Mouse (Mus musculus): ENCODE measurements around the gene Gucy2g. TPM values are rescaled to one million over a fixed set of nuclear protein-coding genes. Genes with fewer than 3 reads are reported as not detected.
A peak's percentile ranks its signal among the peaks of the same experiment; 100 is the strongest.

Gucy2g gene
- polyA plus RNA-seq, 1 experiment from 2014 or later, result 0.06 TPM

GRCm38 (mm10) chr19:55198303-55198702 lies 42.7 kb downstream of the Gucy2g start:
- Histone ChIP-seq H3K4me2 (ENCODE audit: low read length) (no peak overlapping the region), H3K4me1 (ENCODE audit: control insufficient read depth, insufficient read depth, low read depth, low read length) (no peaks in the 10 kb centered on the region), H3K27me3 (replicated peaks; ENCODE audit: control insufficient read depth, insufficient read depth, low read length) (no peaks in the 10 kb centered on the region), H3K4me3 (ENCODE audit: low read length) (no peak overlapping the region), H3K27ac (ENCODE audit: low read depth, low read length) (no peak overlapping the region), H3K9ac (ENCODE audit: low read depth, low read length) (no peak overlapping the region), H3K9me3 (ENCODE audit: control insufficient read depth, low read length) (no peaks in the 10 kb centered on the region), H3K36me3 (ENCODE audit: control insufficient read depth, insufficient read depth, low read length) (no peaks in the 10 kb centered on the region)
- peak; percentile 83 for ATAC-seq
- 31% methylated on average over 5 of the region's 5 CpGs for WGBS

- Histone ChIP-seq H3K4me3 (ENCODE audit: low read length) (no peak overlapping the region), H3K4me2 (ENCODE audit: low read length) (no peak overlapping the region), H3K27me3 (replicated peaks; ENCODE audit: control insufficient read depth, insufficient read depth, low read length) (no peaks in the 10 kb centered on the region), H3K36me3 (ENCODE audit: control insufficient read depth, insufficient read depth, low read length) (no peaks in the 10 kb centered on the region), H3K27ac (ENCODE audit: low read depth, low read length) (no peak overlapping the region), H3K9ac (ENCODE audit: low read depth, low read length) (no peak overlapping the region), H3K4me1 (ENCODE audit: control insufficient read depth, insufficient read depth, low read depth, low read length) (no peaks in the 10 kb centered on the region), H3K9me3 (ENCODE audit: control insufficient read depth, low read length) (no peaks in the 10 kb centered on the region)
- ATAC-seq, result no peak
- 92% methylated on average over 3 of the region's 3 CpGs for WGBS
These were observed 45.5 kb downstream of the Gucy2g start for GRCm38 (mm10) chr19:55195574-55195973.

- H3K27ac ChIP-seq (ENCODE audit: low read depth, low read length), result no peak overlapping the region
- H3K27me3 ChIP-seq (replicated peaks; ENCODE audit: control insufficient read depth, insufficient read depth, low read length), result no peaks in the 10 kb centered on the region
- WGBS, result 82% methylated on average over 7 of the region's 7 CpGs
- no peak overlapping the region for H3K9ac ChIP-seq (ENCODE audit: low read depth, low read length)
- ATAC-seq, result no peak
- H3K9me3 ChIP-seq (ENCODE audit: control insufficient read depth, low read length), result no peaks in the 10 kb centered on the region
- no peaks in the 10 kb centered on the region for H3K36me3 ChIP-seq (ENCODE audit: control insufficient read depth, insufficient read depth, low read length)
- no peaks in the 10 kb centered on the region for H3K4me1 ChIP-seq (ENCODE audit: control insufficient read depth, insufficient read depth, low read depth, low read length)
- no peak overlapping the region for H3K4me3 ChIP-seq (ENCODE audit: low read length)
- no peak overlapping the region for H3K4me2 ChIP-seq (ENCODE audit: low read length)
These were observed 46.4 kb downstream of the Gucy2g start for GRCm38 (mm10) chr19:55194520-55195170.

- H3K9me3 ChIP-seq (ENCODE audit: control insufficient read depth, low read length), result no peaks in the 10 kb centered on the region
- H3K27me3 ChIP-seq (replicated peaks; ENCODE audit: control insufficient read depth, insufficient read depth, low read length), result no peaks in the 10 kb centered on the region
- 63% methylated on average over 11 of the region's 11 CpGs for WGBS
- H3K4me3 ChIP-seq (ENCODE audit: low read length), result no peak overlapping the region
- ATAC-seq, result no peak
- H3K36me3 ChIP-seq (ENCODE audit: control insufficient read depth, insufficient read depth, low read length), result no peaks in the 10 kb centered on the region
- H3K4me2 ChIP-seq (ENCODE audit: low read length), result no peak overlapping the region
- no peaks in the 10 kb centered on the region for H3K4me1 ChIP-seq (ENCODE audit: control insufficient read depth, insufficient read depth, low read depth, low read length)
- H3K27ac ChIP-seq (ENCODE audit: low read depth, low read length), result no peak overlapping the region
- no peak overlapping the region for H3K9ac ChIP-seq (ENCODE audit: low read depth, low read length)
These were observed 47.2 kb downstream of the Gucy2g start for GRCm38 (mm10) chr19:55193717-55194394.

DNA sequence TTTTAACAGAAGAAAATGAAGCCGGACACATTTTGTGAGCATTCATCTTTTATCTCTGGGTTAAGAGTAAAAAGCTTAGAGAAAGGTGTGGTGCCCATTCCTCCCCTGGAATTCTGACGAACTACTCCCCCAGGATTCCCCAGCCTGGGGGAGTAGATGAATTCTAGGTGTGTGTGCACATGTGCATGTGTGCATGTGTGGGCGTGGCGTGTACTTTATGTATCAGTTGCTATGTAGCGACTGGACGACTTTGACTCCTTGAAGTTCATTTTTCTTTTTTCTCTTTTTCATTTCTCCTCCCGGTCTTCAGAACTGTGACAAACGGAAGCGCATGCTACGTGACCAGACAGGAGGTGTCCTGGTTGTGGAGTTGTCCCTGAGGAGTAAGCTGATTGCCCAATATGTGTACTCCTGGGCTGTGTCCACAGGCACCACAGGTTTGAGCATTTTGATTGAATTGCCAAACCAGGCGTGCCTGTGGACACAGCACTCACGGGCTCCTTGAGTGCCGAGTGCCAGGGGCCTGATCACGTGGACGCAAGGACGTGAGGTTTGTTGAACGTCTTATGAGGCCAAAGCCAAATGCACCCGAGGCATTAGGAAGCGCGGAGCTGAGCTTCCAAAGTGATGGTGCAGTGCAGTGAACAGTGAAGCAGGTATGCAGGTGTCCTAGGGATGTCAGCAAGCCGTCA lies 48.6 kb downstream of the Gucy2g start:
- Histone ChIP-seq H3K36me3 (ENCODE audit: control insufficient read depth, insufficient read depth, low read length) (no peaks in the 10 kb centered on the region), H3K4me3 (ENCODE audit: low read length) (no peak overlapping the region), H3K27ac (ENCODE audit: low read depth, low read length) (no peak overlapping the region), H3K9me3 (ENCODE audit: control insufficient read depth, low read length) (no peaks in the 10 kb centered on the region), H3K9ac (ENCODE audit: low read depth, low read length) (no peak overlapping the region), H3K27me3 (replicated peaks; ENCODE audit: control insufficient read depth, insufficient read depth, low read length) (no peaks in the 10 kb centered on the region), H3K4me1 (ENCODE audit: control insufficient read depth, insufficient read depth, low read depth, low read length) (no peaks in the 10 kb centered on the region), H3K4me2 (ENCODE audit: low read length) (no peak overlapping the region)
- ATAC-seq, result no peak
- 91% methylated on average over 21 of the region's 21 CpGs for WGBS

DNA sequence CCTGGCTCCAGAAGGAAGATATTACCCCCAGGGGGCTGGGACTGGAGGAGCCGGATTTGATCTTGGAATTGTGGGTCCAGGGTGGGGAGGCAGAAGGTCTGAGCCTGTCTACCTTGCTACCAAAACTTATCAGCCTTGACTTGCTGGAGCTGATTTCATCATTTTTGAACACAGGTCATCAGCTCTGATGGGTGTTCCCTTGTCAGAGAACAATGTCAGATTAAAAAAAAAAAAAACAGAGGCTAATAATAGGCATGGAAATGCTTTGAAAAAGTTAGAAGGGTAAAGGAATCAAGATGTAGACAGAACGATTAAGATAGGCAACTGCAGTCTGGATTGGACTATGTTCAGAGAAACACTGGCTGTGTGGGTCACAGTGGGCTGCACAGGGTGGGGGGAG lies 49.4 kb downstream of the Gucy2g start:
- Histone ChIP-seq H3K4me1 (ENCODE audit: control insufficient read depth, insufficient read depth, low read depth, low read length) (no peaks in the 10 kb centered on the region), H3K4me2 (ENCODE audit: low read length) (no peak overlapping the region), H3K9ac (ENCODE audit: low read depth, low read length) (no peak overlapping the region), H3K27ac (ENCODE audit: low read depth, low read length) (no peak overlapping the region), H3K27me3 (replicated peaks; ENCODE audit: control insufficient read depth, insufficient read depth, low read length) (no peaks in the 10 kb centered on the region), H3K9me3 (ENCODE audit: control insufficient read depth, low read length) (no peaks in the 10 kb centered on the region), H3K36me3 (ENCODE audit: control insufficient read depth, insufficient read depth, low read length) (no peaks in the 10 kb centered on the region), H3K4me3 (ENCODE audit: low read length) (no peak overlapping the region)
- no peak for ATAC-seq
- WGBS, result 67% methylated on average over 2 of the region's 2 CpGs

GRCm38 (mm10) chr19:55190065-55190464 lies 51.0 kb downstream of the Gucy2g start:
- no peak for ATAC-seq
- Histone ChIP-seq H3K4me2 (ENCODE audit: low read length) (no peak overlapping the region), H3K36me3 (ENCODE audit: control insufficient read depth, insufficient read depth, low read length) (no peaks in the 10 kb centered on the region), H3K27me3 (replicated peaks; ENCODE audit: control insufficient read depth, insufficient read depth, low read length) (no peaks in the 10 kb centered on the region), H3K4me3 (ENCODE audit: low read length) (no peak overlapping the region), H3K9ac (ENCODE audit: low read depth, low read length) (no peak overlapping the region), H3K9me3 (ENCODE audit: control insufficient read depth, low read length) (no peaks in the 10 kb centered on the region), H3K4me1 (ENCODE audit: control insufficient read depth, insufficient read depth, low read depth, low read length) (no peaks in the 10 kb centered on the region), H3K27ac (ENCODE audit: low read depth, low read length) (no peak overlapping the region)
- WGBS, result 88% methylated on average over 5 of the region's 5 CpGs

DNA sequence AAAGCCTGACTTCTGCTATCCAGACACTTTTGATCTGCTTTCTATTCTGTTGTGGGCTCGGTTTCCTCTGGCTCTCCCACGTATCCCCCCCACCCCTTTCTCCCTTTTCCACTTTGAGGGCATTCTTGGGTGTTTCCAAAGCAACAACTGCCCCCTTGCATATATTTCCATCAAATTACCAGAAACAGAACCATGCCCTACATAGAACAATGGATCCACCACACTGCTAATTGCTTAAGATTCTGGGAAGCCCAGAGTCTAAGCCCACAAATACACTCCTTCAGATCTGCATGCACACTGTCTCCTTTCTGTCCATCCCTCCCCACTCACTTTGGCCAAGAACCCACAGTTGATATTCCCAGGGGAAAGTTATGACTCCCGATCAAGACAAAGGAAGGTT lies 55.4 kb downstream of the Gucy2g start:
- no peaks in the 10 kb centered on the region for H3K27me3 ChIP-seq (replicated peaks; ENCODE audit: control insufficient read depth, insufficient read depth, low read length)
- no peak overlapping the region for H3K4me2 ChIP-seq (ENCODE audit: low read length)
- 25% methylated on average over 3 of the region's 3 CpGs for WGBS
- no peaks in the 10 kb centered on the region for H3K4me1 ChIP-seq (ENCODE audit: control insufficient read depth, insufficient read depth, low read depth, low read length)
- peak; percentile 93 for ATAC-seq
- no peaks in the 10 kb centered on the region for H3K9me3 ChIP-seq (ENCODE audit: control insufficient read depth, low read length)
- H3K27ac ChIP-seq (ENCODE audit: low read depth, low read length), result no peak overlapping the region
- H3K4me3 ChIP-seq (ENCODE audit: low read length), result no peak overlapping the region
- H3K9ac ChIP-seq (ENCODE audit: low read depth, low read length), result no peak overlapping the region
- no peaks in the 10 kb centered on the region for H3K36me3 ChIP-seq (ENCODE audit: control insufficient read depth, insufficient read depth, low read length)

DNA sequence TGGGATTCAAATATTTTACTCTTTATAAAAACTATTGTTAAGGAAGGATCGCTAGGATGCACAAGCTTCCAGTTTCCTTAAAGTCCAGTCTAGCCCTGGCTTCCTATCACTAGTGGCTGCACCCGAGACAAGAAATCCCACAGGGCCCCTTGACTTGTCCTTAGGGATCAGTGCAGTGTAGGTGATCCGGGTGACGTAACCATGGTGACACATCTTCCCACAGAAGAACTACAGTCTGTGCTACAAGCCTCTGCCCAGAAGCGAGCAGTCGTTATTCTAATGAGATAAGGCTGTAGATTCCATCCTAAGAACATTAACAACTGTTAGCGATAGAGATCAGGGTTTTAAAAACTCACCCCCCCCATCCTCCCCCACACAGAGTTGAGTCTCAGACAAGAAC lies 56.0 kb downstream of the Gucy2g start:
- no peak for ATAC-seq
- H3K27me3 ChIP-seq (replicated peaks; ENCODE audit: control insufficient read depth, insufficient read depth, low read length), result no peaks in the 10 kb centered on the region
- H3K4me3 ChIP-seq (ENCODE audit: low read length), result no peak overlapping the region
- H3K36me3 ChIP-seq (ENCODE audit: control insufficient read depth, insufficient read depth, low read length), result no peaks in the 10 kb centered on the region
- 39% methylated on average over 7 of the region's 7 CpGs for WGBS
- no peaks in the 10 kb centered on the region for H3K9me3 ChIP-seq (ENCODE audit: control insufficient read depth, low read length)
- no peaks in the 10 kb centered on the region for H3K4me1 ChIP-seq (ENCODE audit: control insufficient read depth, insufficient read depth, low read depth, low read length)
- no peak overlapping the region for H3K9ac ChIP-seq (ENCODE audit: low read depth, low read length)
- no peak overlapping the region for H3K4me2 ChIP-seq (ENCODE audit: low read length)
- no peak overlapping the region for H3K27ac ChIP-seq (ENCODE audit: low read depth, low read length)
